Mouse (Mus musculus) ES-Bruce4 (cell line): ENCODE data around the gene Rab3gap1. TPM values are rescaled to one million over a fixed set of nuclear protein-coding genes. Genes with fewer than 3 reads are reported as not detected.
"Not testable (repeated sequence)": the region's sequence is repeated elsewhere in the genome, so short reads cannot be mapped to it uniquely, and the experiment has no call there.

Experiments used
- H3K27ac ChIP-seq: 2 replicates; pipeline ENCODE4 v1.5.1; 2012; ENCODE audit warnings: low read length, inconsistent platforms; ENCODE audit not compliant: insufficient read depth
- H3K27me3 ChIP-seq: 2 replicates; pipeline ENCODE4 v1.6.1; 2012; ENCODE audit warnings: mild to moderate bottlenecking, low read length, inconsistent platforms; ENCODE audit not compliant: control insufficient read depth, poor library complexity, insufficient read depth, severe bottlenecking
- H3K36me3 ChIP-seq: 2 replicates; pipeline ENCODE4 v1.6.1; 2012; ENCODE audit warnings: inconsistent platforms, mild to moderate bottlenecking, low read length, moderate library complexity; ENCODE audit not compliant: control insufficient read depth, poor library complexity, insufficient read depth, severe bottlenecking
- H3K4me1 ChIP-seq: one replicate; pipeline ENCODE4 v1.8.1; 2011; ENCODE audit warnings: low read length; ENCODE audit not compliant: control insufficient read depth, insufficient read depth
- H3K4me3 ChIP-seq: 2 replicates; pipeline ENCODE4 v1.5.1; 2011; ENCODE audit warnings: low read depth, mild to moderate bottlenecking, low read length
- H3K9ac ChIP-seq: 2 replicates; pipeline ENCODE4 v1.6.1; 2012; ENCODE audit warnings: low read depth, mild to moderate bottlenecking, inconsistent platforms; ENCODE audit not compliant: poor library complexity, severe bottlenecking
- H3K9me3 ChIP-seq: replicated peaks from 2 replicates; pipeline ENCODE4 v1.6.1; 2012; ENCODE audit warnings: mild to moderate bottlenecking, low read length, inconsistent platforms; ENCODE audit not compliant: control insufficient read depth, poor library complexity, insufficient read depth, severe bottlenecking
- CTCF ChIP-seq: IDR thresholded peaks from one replicate; pipeline ENCODE4 v1.8.1; 2011; ENCODE audit warnings: low read depth, low read length
- EP300 ChIP-seq: IDR thresholded peaks from 2 replicates; pipeline ENCODE4 v1.6.1; 2011; ENCODE audit warnings: low read depth, low read length; ENCODE audit not compliant: insufficient read depth
- POLR2A ChIP-seq: IDR thresholded peaks from one replicate; pipeline ENCODE4 v1.8.1; 2011; ENCODE audit warnings: low read length; ENCODE audit not compliant: insufficient read depth
- polyA plus RNA-seq: library from polyadenylated mRNA; stranded (reverse); fragments of >200 nt; gene quantifications from 2 replicates; pipeline ENCODE4 v1.2.4, GENCODE M21; 2011; ENCODE audit warnings: low read depth; ENCODE audit not compliant: missing spikeins, insufficient read depth, insufficient read length

Gene Rab3gap1
- polyA plus RNA-seq, 1 experiment, result 28.3 TPM

DNA sequence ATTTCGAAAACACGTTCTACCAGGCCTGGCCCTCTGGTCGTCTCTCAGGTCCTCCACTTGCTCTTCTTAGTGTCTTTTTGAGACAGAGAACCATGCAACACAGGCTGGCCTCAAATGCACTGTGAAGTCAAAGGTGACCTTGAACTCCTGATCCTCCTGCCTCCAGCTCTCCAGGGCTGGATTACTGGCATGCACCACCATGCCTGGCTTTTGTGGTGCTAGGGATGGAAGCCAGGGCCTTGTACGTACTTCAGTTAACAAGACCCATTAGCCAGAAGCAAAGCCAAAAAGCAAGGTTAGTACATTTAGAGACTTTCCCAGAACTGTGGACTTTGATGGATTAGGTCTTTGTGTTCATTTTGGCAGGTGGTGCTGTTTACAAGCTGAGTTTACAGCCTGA is 83.7 kb downstream of the Rab3gap1 start:
- Histone ChIP-seq H3K36me3 (no peaks in the 10 kb centered on the region; the same call in 1 of the 2 replicates), H3K9me3 (no peaks in the 10 kb centered on the region), H3K9ac (no peak overlapping the region), H3K27ac (no peak overlapping the region), H3K4me1 (no peaks in the 10 kb centered on the region), H3K27me3 (no peaks in the 10 kb centered on the region), H3K4me3 (no peak overlapping the region)
- TF ChIP-seq POLR2A, result no peak

DNA sequence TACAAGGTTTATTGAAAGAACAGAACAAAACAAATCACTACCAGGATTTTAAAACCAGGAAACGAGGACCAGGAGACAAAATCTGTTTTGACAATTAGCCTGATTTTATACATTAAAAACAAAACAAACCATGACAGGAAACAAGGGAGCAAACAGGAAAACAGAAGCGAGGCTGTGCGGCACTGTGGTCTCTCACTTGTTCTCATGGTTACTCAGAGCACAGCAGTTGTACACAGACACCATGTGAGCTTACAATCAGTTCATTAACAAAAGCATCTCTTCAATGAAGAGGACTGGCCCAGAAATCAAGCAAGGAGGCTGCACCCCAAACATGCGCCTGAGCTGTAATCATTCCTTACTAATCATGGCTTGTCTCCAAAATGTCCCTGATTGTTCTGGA is 85.6 kb downstream of the Rab3gap1 start:
- not testable (repeated sequence) for H3K4me3 ChIP-seq, H3K27me3 ChIP-seq, H3K36me3 ChIP-seq, H3K4me1 ChIP-seq, H3K9me3 ChIP-seq, H3K27ac ChIP-seq, H3K9ac ChIP-seq

DNA sequence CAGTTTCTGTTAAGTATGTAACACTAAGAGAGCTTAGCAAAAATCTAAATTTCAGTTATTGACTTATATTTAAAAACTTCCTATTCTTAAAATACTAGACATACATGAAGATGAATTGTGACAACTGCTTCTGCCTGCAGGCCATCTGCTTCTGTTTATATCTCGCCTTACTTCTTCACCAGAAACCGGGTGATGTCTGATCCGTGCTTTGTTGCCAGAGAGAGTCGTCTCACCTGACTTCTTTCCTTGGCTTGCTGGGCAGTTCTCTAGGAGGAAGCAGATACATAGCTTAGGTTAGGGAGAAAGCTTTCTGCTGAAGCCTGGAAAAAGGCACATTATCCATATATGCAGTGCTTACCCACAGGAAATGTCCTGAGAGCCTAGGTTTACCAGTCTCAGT is 86.2 kb downstream of the Rab3gap1 start:
- H3K27me3 ChIP-seq, result no peaks in the 10 kb centered on the region
- no peaks in the 10 kb centered on the region for H3K9me3 ChIP-seq
- H3K4me1 ChIP-seq, result no peaks in the 10 kb centered on the region
- peaks cover 2% of the 10 kb centered on the region; the same call in 1 of the 2 replicates for H3K36me3 ChIP-seq
- no peak for TF ChIP-seq EP300
- TF ChIP-seq CTCF, result no peak
- H3K4me3 ChIP-seq, result no peak overlapping the region
- H3K9ac ChIP-seq, result no peak overlapping the region
- no peak overlapping the region for H3K27ac ChIP-seq

DNA sequence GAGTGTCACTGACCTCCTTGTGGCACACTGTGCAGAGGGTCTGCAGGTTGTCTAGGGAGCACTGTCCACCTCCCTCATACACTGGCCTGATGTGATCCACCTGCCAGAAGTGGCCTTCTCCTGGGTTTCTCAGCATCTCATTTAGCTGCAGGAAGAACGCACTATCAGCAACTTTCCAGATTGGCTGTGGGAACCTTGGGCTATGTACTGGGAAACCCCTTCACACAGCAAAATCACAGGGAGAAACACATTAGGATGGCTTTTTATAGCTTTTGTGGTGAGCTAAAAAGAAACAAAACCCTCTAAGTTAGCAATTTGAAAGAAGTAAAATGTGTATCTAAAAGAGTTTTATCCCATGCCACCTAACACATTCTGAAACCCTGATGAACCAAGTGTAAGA is 88.0 kb downstream of the Rab3gap1 start:
- Histone ChIP-seq H3K27me3 (no peaks in the 10 kb centered on the region), H3K4me1 (no peaks in the 10 kb centered on the region), H3K27ac (no peak overlapping the region), H3K9ac (no peak overlapping the region), H3K4me3 (no peak overlapping the region), H3K36me3 (peaks cover 10% of the 10 kb centered on the region), H3K9me3 (no peaks in the 10 kb centered on the region)
- TF ChIP-seq CTCF, result no peak
- no peak for TF ChIP-seq EP300
- TF ChIP-seq POLR2A, result no peak

DNA sequence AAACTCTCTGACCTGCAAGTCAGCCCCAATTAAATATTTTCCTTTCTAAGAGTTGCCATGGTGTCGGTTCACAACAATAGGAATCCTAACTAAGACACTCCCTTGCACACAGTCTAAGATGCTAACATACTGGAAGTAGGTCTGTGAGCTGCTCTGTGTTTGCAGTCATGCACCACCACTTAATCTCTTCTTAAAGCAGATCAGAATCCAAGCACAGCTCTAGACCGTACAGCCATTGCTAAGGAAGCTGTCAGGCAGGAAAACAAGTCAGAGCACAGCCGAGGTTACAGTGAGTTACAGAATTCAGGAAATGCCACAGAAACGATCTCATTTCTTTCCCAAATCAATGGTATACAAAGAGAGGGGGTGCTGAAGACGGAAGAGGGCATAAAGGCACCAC is 90.2 kb downstream of the Rab3gap1 start:
- Histone ChIP-seq H3K4me1 (no peaks in the 10 kb centered on the region), H3K9ac (no peak overlapping the region), H3K27ac (no peak overlapping the region), H3K4me3 (no peak overlapping the region), H3K36me3 (peaks cover 10% of the 10 kb centered on the region), H3K9me3 (no peaks in the 10 kb centered on the region), H3K27me3 (no peaks in the 10 kb centered on the region)
- TF ChIP-seq EP300, result no peak
- TF ChIP-seq CTCF, result no peak
- no peak for TF ChIP-seq POLR2A

DNA sequence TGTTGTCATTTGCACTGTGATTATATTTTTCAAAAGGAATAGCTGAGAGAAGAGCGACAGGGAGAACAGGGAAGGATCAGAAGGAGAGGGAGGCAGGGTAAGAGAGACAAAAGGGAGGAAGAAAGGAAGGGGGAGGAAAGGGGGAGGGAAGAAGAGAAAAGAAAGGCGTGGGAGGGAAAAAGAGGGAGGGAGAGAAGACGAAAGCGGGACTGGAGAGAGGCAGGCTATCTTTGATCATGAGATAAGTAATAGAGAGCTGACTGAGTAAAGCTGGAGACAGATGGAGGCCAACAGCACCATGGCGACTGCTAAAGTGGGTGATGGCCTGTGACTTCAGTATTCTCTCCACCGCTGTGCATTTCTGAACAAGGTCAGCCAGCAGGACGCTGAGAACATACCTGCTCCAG is 90.7 kb downstream of the Rab3gap1 start:
- Histone ChIP-seq H3K4me3 (no peak overlapping the region), H3K27me3 (no peaks in the 10 kb centered on the region), H3K9me3 (no peaks in the 10 kb centered on the region), H3K4me1 (no peaks in the 10 kb centered on the region), H3K9ac (no peak overlapping the region), H3K27ac (no peak overlapping the region), H3K36me3 (peaks cover 10% of the 10 kb centered on the region)
- TF ChIP-seq EP300 (no peak), CTCF (no peak), POLR2A (no peak)

DNA sequence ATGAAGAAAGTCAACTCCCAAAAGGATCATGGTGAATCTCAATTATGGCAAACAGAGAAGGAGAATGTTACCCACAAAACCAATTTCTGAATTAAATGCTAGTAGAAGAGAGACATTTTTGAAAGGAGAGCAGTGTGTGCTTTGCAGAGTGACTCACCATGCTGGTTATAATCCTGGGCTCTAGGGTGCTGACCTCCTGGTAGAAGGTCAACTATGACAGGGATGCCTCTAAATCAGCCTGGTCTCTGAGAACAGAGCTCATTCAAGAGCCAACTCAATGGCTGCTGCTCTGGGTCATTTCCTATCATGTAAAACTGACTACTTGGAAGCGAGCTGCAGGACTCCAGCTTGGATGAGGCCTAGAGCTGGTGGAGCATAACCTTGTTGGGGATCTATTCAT is 92.6 kb downstream of the Rab3gap1 start:
- Histone ChIP-seq H3K27ac (no peak overlapping the region), H3K4me1 (no peaks in the 10 kb centered on the region), H3K9ac (no peak overlapping the region), H3K9me3 (no peaks in the 10 kb centered on the region), H3K4me3 (no peak overlapping the region), H3K27me3 (no peaks in the 10 kb centered on the region), H3K36me3 (peaks cover 10% of the 10 kb centered on the region)
- TF ChIP-seq EP300 (no peak), CTCF (no peak), POLR2A (no peak)
